Mouse (Mus musculus) ES-Bruce4 (cell line): ENCODE data around the gene Magea1.
"Not testable (repeated sequence)": the region's sequence is repeated elsewhere in the genome, so short reads cannot be mapped to it uniquely, and the experiment has no call there.

Experiments used
- CTCF ChIP-seq: IDR thresholded peaks from one replicate; pipeline ENCODE4 v1.8.1; 2011; ENCODE audit warnings: low read depth, low read length
- EP300 ChIP-seq: IDR thresholded peaks from 2 replicates; pipeline ENCODE4 v1.6.1; 2011; ENCODE audit warnings: low read depth, low read length; ENCODE audit not compliant: insufficient read depth
- POLR2A ChIP-seq: IDR thresholded peaks from one replicate; pipeline ENCODE4 v1.8.1; 2011; ENCODE audit warnings: low read length; ENCODE audit not compliant: insufficient read depth

GRCm38 (mm10) chrX:155093566-155093965 lies 4.0 kb upstream of the Magea1 start, which contains the start of gene Magea2:
- not testable (repeated sequence) for TF ChIP-seq CTCF, EP300, POLR2A
